Mouse (Mus musculus): Measurements from ENCODE around the gene Selenbp1.

The Selenbp1 gene

GRCm38 (mm10) chr3:94984312-94984711, 51.5 kb downstream of the Selenbp1 start:
- no peak for DNase-seq

GRCm38 (mm10) chr3:94985513-94985912, 52.7 kb downstream of the Selenbp1 start:
- no peak for DNase-seq

- no peak for DNase-seq
These were observed 54.7 kb downstream of the Selenbp1 start for GRCm38 (mm10) chr3:94987578-94987977.

DNA sequence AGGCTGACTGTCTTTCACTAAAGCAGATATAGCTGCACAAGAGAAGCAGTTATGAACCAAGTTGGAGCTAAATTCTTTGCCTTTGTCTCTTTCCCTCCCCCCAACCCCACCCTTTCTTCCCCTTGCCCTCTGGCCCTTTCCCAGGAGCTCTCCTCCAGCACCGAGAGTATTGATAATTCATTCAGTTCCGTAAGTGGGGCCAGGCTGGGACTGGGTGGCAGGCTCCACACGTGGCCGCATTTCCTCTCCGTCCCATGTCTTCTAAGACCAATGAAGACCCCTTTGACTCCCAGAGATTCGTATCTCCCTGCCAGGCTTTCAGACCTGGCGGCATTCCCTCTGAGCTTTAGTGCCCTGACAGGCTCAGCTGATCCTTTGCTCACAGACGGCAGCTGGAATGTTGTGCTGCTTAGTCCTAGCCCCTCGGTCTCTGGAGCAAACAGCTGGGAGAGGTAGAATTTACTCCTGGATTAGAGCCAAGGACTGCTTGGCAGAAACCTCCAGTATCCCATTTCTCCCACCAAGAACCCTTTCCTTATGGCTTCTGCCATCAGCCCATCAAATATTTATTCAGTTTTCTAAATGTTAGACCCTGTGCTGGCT, 56.4 kb downstream of the Selenbp1 start:
- no peak for DNase-seq
